In genomic region chr9:59134171-59135041, GRCm38 (mm10) we compare ENCODE assay signal across 8 mouse cellular contexts.
DNase-seq lines count a peak whose midpoint lies in the region; ATAC-seq lines count a peak whose summit lies in the region.

No protein-coding gene starts in this region.

- WGBS in intestine, embryonic 15.5 days = 20% methylated on average over 15 of the region's 15 CpGs
- 13% methylated on average over 15 of the region's 15 CpGs for WGBS in limb, embryonic 13.5 days

- peak; percentile 68 for DNase-seq in right cerebral cortex, adult 18-20 months
- no peak for DNase-seq in right cerebral cortex, postnatal 14 days
- peak; percentile 55 for DNase-seq in gastrocnemius, postnatal 14 days
- DNase-seq in ovary, postnatal 14 days (ENCODE audit: low spot score) = peak; percentile 18
- no peak for DNase-seq in testis, postnatal 10 days (ENCODE audit: low spot score)
- no peak for DNase-seq in layer of hippocampus, adult 11-12 months (ENCODE audit: low spot score)

- peaks cover 15% of the 10 kb centered on the region for H3K4me1 ChIP-seq in intestine, embryonic 15.5 days (replicated peaks)
- H3K4me1 ChIP-seq in limb, embryonic 13.5 days = peaks cover 28% of the 10 kb centered on the region

- peak; percentile 59 for ATAC-seq in intestine, embryonic 15.5 days
- ATAC-seq in limb, embryonic 13.5 days (ENCODE audit: low FRiP score, low read depth) = peak; percentile 91

- no peaks in the 10 kb centered on the region for H3K27me3 ChIP-seq in intestine, embryonic 15.5 days (replicated peaks)
- no peaks in the 10 kb centered on the region for H3K27me3 ChIP-seq in limb, embryonic 13.5 days

- H3K4me3 ChIP-seq in intestine, embryonic 15.5 days (replicated peaks) = peak overlapping the region; percentile 9; the same call in 1 of the 2 replicates
- no peak overlapping the region for H3K4me3 ChIP-seq in limb, embryonic 13.5 days

- no peak overlapping the region for H3K9ac ChIP-seq in intestine, embryonic 15.5 days
- peak overlapping the region; percentile 39; the same call in 1 of the 2 replicates for H3K9ac ChIP-seq in limb, embryonic 13.5 days

- no peaks in the 10 kb centered on the region for H3K36me3 ChIP-seq in intestine, embryonic 15.5 days
- H3K36me3 ChIP-seq in limb, embryonic 13.5 days = no peaks in the 10 kb centered on the region

- no peaks in the 10 kb centered on the region for H3K9me3 ChIP-seq in intestine, embryonic 15.5 days
- H3K9me3 ChIP-seq in limb, embryonic 13.5 days = no peaks in the 10 kb centered on the region

- peak overlapping the region; percentile 44 for H3K4me2 ChIP-seq in intestine, embryonic 15.5 days (replicated peaks)
- H3K4me2 ChIP-seq in limb, embryonic 13.5 days (replicated peaks) = peak overlapping the region; percentile 45

- intact Hi-C loops in gastrocnemius, postnatal 14 days (cut with DNase I; ENCODE audit: low total_unique reads) = no loop called here

- H3K27ac ChIP-seq in intestine, embryonic 15.5 days = peak overlapping the region; percentile 64
- peak overlapping the region; percentile 86 for H3K27ac ChIP-seq in limb, embryonic 13.5 days

Comparison
In these comparisons a context has a peak if more than half of its experiments do, and no peak if none do; other contexts are left out.
1. DNase-seq: peak in right cerebral cortex, adult 18-20 months (single experiment), gastrocnemius, postnatal 14 days (single experiment) and ovary, postnatal 14 days (single experiment); none in right cerebral cortex, postnatal 14 days (single experiment), testis, postnatal 10 days (single experiment) and layer of hippocampus, adult 11-12 months (single experiment).